Mouse (Mus musculus): ENCODE measurements around the gene Saa2. TPM values are rescaled to one million over a fixed set of nuclear protein-coding genes. Genes with fewer than 3 reads are reported as not detected.
A peak's percentile ranks its signal among the peaks of the same experiment; 100 is the strongest.
"Not testable (repeated sequence)": the region's sequence is repeated elsewhere in the genome, so short reads cannot be mapped to it uniquely, and the experiment has no call there.

Gene Saa2
- polyA plus RNA-seq, 1 experiment from 2014 or later, result not detected

DNA sequence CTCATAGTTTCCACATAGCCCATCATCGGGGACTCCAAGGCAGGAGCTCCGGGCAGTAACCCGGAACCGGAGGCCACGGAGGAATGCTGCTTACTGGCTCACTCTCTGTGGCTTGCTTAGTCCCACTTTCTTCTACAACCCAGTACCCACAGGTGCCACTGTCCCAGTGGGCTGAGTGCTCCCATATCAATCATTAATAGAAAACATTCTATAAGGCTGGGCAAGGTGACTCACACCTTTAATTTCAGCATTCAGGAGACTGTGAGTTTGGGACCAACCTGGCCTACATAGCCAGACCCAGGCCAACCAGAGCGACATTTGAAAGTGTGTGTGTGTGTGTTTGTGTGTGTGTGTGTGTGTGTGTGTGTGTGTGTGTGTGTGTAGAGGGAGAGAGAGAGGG is 28.2 kb upstream of the Saa2 start:
- Histone ChIP-seq H3K27me3 (ENCODE audit: control insufficient read depth, insufficient read depth, low read depth, low read length) (no peaks in the 10 kb centered on the region), H3K4me3 (ENCODE audit: low read depth, low read length) (no peak overlapping the region), H3K4me2 (ENCODE audit: low read depth, low read length) (no peak overlapping the region), H3K4me1 (ENCODE audit: control insufficient read depth, low read depth, low read length) (peaks cover 8% of the 10 kb centered on the region), H3K27ac (ENCODE audit: low read length) (no peak overlapping the region), H3K9ac (ENCODE audit: low read depth, low read length) (no peak overlapping the region), H3K9me3 (replicated peaks; ENCODE audit: control insufficient read depth, low read length) (no peaks in the 10 kb centered on the region), H3K36me3 (ENCODE audit: control insufficient read depth, insufficient read depth) (no peaks in the 10 kb centered on the region)
- no peak for ATAC-seq (ENCODE audit: low read depth)
- 90% methylated on average over 6 of the region's 6 CpGs for WGBS (ENCODE audit: insufficient replicate concordance)

DNA sequence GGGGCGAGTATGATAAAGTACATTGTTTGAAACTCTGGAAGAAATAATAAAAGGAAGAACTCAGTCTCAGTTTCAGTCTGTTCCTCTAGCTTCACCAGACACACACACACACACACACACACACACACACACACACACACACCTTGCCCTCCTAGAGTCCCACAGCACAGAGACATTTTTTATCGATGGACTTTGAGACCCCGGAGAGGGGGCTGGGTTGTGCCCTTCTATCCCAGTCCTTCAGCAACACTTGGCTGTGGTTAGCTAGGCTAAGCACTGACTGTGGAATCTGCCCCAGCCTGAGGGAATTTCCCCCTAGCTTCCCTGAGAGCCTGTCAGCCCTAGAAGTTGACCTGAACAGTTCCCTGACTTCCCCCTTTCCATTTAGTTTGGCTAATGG is 27.7 kb upstream of the Saa2 start:
- no peaks in the 10 kb centered on the region for H3K36me3 ChIP-seq (ENCODE audit: control insufficient read depth, insufficient read depth)
- ATAC-seq (ENCODE audit: low read depth), result peak; percentile 18; the same call in 1 of the 2 replicates
- H3K4me2 ChIP-seq (ENCODE audit: low read depth, low read length), result no peak overlapping the region
- peaks cover 8% of the 10 kb centered on the region for H3K4me1 ChIP-seq (ENCODE audit: control insufficient read depth, low read depth, low read length)
- H3K4me3 ChIP-seq (ENCODE audit: low read depth, low read length), result no peak overlapping the region
- no peaks in the 10 kb centered on the region for H3K9me3 ChIP-seq (replicated peaks; ENCODE audit: control insufficient read depth, low read length)
- H3K27me3 ChIP-seq (ENCODE audit: control insufficient read depth, insufficient read depth, low read depth, low read length), result no peaks in the 10 kb centered on the region
- H3K9ac ChIP-seq (ENCODE audit: low read depth, low read length), result no peak overlapping the region
- 64% methylated on average over 3 of the region's 3 CpGs for WGBS (ENCODE audit: insufficient replicate concordance)
- no peak overlapping the region for H3K27ac ChIP-seq (ENCODE audit: low read length)

DNA sequence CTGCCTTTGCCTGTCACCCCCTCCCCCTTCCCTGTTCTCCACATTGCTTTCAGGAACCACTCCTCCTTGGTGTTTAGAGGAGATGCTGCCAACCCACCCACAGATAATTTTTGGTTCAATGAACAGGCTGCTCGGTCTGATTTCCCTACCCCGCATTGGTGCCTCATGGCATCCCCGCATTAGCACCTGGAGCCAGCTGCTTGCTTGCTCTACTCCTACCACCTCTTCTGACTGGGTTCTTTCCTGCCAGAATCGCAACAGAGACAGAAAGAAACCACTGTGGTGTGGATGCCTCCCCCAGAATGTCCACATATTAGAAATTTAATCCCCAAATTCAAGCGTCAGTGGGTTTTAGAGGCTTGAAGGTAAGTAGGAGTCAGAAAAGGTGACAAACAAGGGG is 27.2 kb upstream of the Saa2 start:
- no peak for ATAC-seq (ENCODE audit: low read depth)
- Histone ChIP-seq H3K9ac (ENCODE audit: low read depth, low read length) (no peak overlapping the region), H3K4me2 (ENCODE audit: low read depth, low read length) (no peak overlapping the region), H3K27ac (ENCODE audit: low read length) (no peak overlapping the region; the same call in 1 of the 2 replicates), H3K4me1 (ENCODE audit: control insufficient read depth, low read depth, low read length) (peaks cover 8% of the 10 kb centered on the region), H3K4me3 (ENCODE audit: low read depth, low read length) (no peak overlapping the region), H3K36me3 (ENCODE audit: control insufficient read depth, insufficient read depth) (no peaks in the 10 kb centered on the region), H3K27me3 (ENCODE audit: control insufficient read depth, insufficient read depth, low read depth, low read length) (no peaks in the 10 kb centered on the region), H3K9me3 (replicated peaks; ENCODE audit: control insufficient read depth, low read length) (no peaks in the 10 kb centered on the region)
- 55% methylated on average over 5 of the region's 5 CpGs for WGBS (ENCODE audit: insufficient replicate concordance)

DNA sequence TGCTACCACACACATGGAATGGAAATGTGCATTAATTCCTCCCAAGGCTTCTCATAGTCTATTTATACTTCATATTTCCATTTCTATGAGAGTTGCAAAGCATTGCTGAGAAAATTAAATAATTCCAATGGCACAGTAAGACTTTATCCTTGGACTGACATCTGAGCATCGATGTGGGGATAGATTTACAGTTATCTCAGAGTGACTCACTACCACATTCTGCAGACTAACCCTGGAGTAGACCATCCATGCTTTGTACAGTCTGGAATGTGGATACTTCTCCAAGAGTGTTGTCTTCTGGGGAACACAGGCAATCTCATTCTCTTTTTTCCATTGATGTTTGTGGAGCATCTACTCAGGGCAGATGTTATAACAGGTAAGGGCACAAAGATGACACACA is 24.0 kb upstream of the Saa2 start:
- ATAC-seq (ENCODE audit: low read depth), result no peak
- Histone ChIP-seq H3K9ac (ENCODE audit: low read depth, low read length) (no peak overlapping the region), H3K27ac (ENCODE audit: low read length) (no peak overlapping the region), H3K4me3 (ENCODE audit: low read depth, low read length) (no peak overlapping the region), H3K36me3 (ENCODE audit: control insufficient read depth, insufficient read depth) (no peaks in the 10 kb centered on the region), H3K4me1 (ENCODE audit: control insufficient read depth, low read depth, low read length) (peaks cover 5% of the 10 kb centered on the region), H3K4me2 (ENCODE audit: low read depth, low read length) (no peak overlapping the region), H3K9me3 (replicated peaks; ENCODE audit: control insufficient read depth, low read length) (no peaks in the 10 kb centered on the region), H3K27me3 (ENCODE audit: control insufficient read depth, insufficient read depth, low read depth, low read length) (no peaks in the 10 kb centered on the region)
- 57% methylated on average over 1 of the region's 1 CpGs for WGBS (ENCODE audit: insufficient replicate concordance)

DNA sequence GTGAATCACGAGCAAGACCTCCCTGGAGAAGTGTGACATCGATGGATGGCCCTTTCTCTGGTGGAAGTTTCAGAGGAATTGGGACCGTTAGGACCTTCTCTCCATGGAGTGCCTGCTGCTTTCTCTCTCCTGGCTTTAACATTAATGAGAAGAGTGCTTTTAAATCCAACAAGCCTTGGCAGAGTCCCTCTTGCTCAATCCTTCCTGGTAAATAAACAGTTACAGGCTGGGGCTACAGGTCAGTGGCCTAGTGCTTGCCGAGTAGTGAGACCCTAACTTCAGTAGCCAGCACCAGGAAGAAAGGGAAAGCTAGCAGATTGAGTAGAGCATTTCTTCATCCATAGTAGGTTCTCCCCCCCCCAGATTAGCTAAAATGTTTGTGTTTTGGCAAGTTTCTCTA is 19.1 kb upstream of the Saa2 start, which contains the start of gene Saa4:
Gene Saa4, minus strand, starts transcription at position 146 of the 400 bp plus-strand sequence.
- Histone ChIP-seq H3K4me2 (ENCODE audit: low read depth, low read length) (peak within 1 kb of the TSS; percentile 22), H3K9ac (ENCODE audit: low read depth, low read length) (peak within 1 kb of the TSS; percentile 40), H3K36me3 (ENCODE audit: control insufficient read depth, insufficient read depth) (no peaks in the 10 kb centered on the region), H3K4me1 (ENCODE audit: control insufficient read depth, low read depth, low read length) (no peaks in the 10 kb centered on the region; the same call in 1 of the 2 replicates), H3K27ac (ENCODE audit: low read length) (peak within 1 kb of the TSS; percentile 41; the same call in 1 of the 2 replicates), H3K27me3 (ENCODE audit: control insufficient read depth, insufficient read depth, low read depth, low read length) (no peaks in the 10 kb centered on the region), H3K4me3 (ENCODE audit: low read depth, low read length) (peak within 1 kb of the TSS; percentile 44), H3K9me3 (replicated peaks; ENCODE audit: control insufficient read depth, low read length) (no peaks in the 10 kb centered on the region)
- WGBS (ENCODE audit: insufficient replicate concordance), result 54% methylated on average over 4 of the region's 4 CpGs
- peak; percentile 75 for ATAC-seq (ENCODE audit: low read depth)

DNA sequence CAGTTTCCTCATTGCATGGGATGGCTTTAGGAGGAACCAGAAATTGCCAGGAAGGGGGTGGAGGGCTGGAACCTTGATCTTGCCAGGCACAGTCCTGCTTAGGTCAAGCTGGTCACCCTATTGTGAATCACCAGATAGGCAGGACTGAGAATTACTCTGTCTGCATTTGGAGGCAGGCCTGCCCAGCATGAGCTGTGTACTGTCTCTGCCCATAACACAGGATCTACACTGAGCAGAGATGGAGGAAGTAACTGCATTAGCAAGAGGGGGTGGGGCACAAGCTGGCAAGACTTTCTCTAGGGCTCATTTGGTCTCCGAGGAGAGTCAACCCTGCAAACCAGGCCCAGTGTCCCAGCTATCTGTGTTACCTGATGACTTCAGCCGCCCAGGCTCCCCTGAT is 16.6 kb upstream of the Saa2 start:
- H3K36me3 ChIP-seq (ENCODE audit: control insufficient read depth, insufficient read depth), result no peaks in the 10 kb centered on the region
- 40% methylated on average over 2 of the region's 2 CpGs for WGBS (ENCODE audit: insufficient replicate concordance)
- H3K4me2 ChIP-seq (ENCODE audit: low read depth, low read length), result no peak overlapping the region
- no peaks in the 10 kb centered on the region for H3K9me3 ChIP-seq (replicated peaks; ENCODE audit: control insufficient read depth, low read length)
- no peak overlapping the region for H3K9ac ChIP-seq (ENCODE audit: low read depth, low read length)
- H3K27ac ChIP-seq (ENCODE audit: low read length), result no peak overlapping the region
- no peaks in the 10 kb centered on the region; the same call in 1 of the 2 replicates for H3K4me1 ChIP-seq (ENCODE audit: control insufficient read depth, low read depth, low read length)
- no peak for ATAC-seq (ENCODE audit: low read depth)
- H3K4me3 ChIP-seq (ENCODE audit: low read depth, low read length), result no peak overlapping the region
- H3K27me3 ChIP-seq (ENCODE audit: control insufficient read depth, insufficient read depth, low read depth, low read length), result no peaks in the 10 kb centered on the region

DNA sequence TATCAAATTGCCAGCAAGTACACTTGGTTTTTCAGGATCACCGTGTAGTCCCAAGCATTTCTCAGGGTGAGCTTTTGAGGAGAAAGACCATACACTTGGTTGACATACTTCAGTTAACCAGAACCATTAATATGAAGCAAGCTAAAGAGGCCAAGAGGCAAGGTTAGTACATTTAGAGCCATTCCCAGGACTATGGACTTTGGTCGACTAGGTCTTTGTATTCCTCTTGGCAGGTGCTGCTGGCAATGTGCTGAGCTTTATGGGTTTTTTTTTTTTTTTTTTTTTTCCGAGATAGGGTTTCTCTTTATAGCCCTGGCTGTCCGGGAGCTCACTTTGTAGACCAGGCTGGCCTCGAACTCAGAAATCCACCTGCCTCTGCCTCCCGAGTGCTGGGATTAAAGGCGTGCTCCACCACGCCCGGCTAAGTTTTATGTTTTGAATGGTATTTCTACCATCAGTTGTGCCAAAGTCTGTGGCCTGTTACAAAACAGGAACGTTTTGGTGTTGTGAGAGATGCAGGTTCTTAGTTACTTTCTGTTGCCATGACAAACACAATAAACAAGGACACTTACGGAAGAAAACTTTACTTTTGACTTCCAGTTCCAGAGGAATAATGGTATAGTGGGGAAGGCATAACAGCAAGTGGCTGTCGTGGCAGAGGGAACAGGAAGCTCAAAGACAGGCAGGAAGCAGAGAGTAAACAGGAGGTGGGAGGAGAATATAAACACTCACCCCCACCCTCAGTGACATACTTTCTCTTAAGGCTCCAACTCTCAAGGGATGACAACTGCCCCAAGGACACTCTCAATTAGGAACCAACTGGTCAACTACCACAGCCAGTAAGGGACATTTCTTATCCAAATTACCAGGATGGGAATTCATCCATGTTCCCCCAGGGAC is 12.8 kb upstream of the Saa2 start:
- H3K4me3 ChIP-seq (ENCODE audit: low read depth, low read length), result no peak overlapping the region
- no peak overlapping the region for H3K9ac ChIP-seq (ENCODE audit: low read depth, low read length)
- no peak overlapping the region for H3K4me2 ChIP-seq (ENCODE audit: low read depth, low read length)
- peak; percentile 65 for ATAC-seq (ENCODE audit: low read depth)
- H3K27ac ChIP-seq (ENCODE audit: low read length), result no peak overlapping the region
- H3K27me3 ChIP-seq (ENCODE audit: control insufficient read depth, insufficient read depth, low read depth, low read length), result no peaks in the 10 kb centered on the region
- WGBS (ENCODE audit: insufficient replicate concordance), result 55% methylated on average over 12 of the region's 12 CpGs
- H3K9me3 ChIP-seq (replicated peaks; ENCODE audit: control insufficient read depth, low read length), result no peaks in the 10 kb centered on the region
- H3K36me3 ChIP-seq (ENCODE audit: control insufficient read depth, insufficient read depth), result no peaks in the 10 kb centered on the region
- no peaks in the 10 kb centered on the region for H3K4me1 ChIP-seq (ENCODE audit: control insufficient read depth, low read depth, low read length)

DNA sequence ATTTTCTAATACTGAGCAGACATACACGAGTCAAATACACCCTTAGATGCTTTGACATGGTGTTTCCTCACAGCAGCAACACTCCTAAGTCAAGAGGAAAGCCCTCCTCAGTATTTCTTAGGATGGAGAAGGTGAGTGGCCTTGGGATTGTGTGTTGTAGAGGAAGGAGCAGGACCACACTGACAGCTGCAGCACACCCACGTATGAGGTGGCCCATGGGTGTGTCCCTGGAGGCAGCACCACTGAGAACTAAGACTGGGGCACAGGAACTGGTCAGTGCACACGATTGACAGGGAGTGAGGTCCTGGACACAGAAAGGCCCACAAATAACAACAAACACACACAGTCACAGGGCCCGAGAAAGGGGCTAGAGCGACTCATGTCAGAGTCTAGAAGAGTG is 11.5 kb upstream of the Saa2 start:
- 57% methylated on average over 5 of the region's 5 CpGs for WGBS (ENCODE audit: insufficient replicate concordance)
- not testable (repeated sequence) for H3K27me3 ChIP-seq (ENCODE audit: control insufficient read depth, insufficient read depth, low read depth, low read length)

DNA sequence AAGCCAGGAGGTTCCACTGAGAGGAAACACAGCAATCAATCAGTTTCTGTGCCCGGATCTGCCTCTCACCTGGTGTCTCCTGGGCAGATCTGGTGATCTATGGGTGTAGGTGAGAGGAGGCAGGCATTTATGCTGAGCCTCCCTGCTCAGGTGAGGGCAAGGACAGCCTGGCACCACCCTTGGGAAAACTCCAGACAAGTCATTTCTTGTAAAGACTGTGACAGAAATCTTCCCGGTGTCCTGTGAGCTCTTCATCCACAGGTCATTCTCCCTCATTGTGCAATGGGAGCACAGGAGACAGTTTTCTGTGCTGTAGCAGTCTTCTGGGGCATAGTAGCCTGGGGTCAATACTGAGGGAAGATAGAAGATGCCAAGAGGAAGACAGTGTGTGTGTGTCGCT is 8.7 kb upstream of the Saa2 start, which contains the start of gene Saa1:
Gene Saa1, minus strand, starts transcription at position 101 of the 400 bp plus-strand sequence.
- H3K4me1 ChIP-seq (ENCODE audit: control insufficient read depth, low read depth, low read length); H3K36me3 ChIP-seq (ENCODE audit: control insufficient read depth, insufficient read depth); H3K9ac ChIP-seq (ENCODE audit: low read depth, low read length); ATAC-seq (ENCODE audit: low read depth); H3K4me3 ChIP-seq (ENCODE audit: low read depth, low read length); H3K27ac ChIP-seq (ENCODE audit: low read length); H3K4me2 ChIP-seq (ENCODE audit: low read depth, low read length); H3K27me3 ChIP-seq (ENCODE audit: control insufficient read depth, insufficient read depth, low read depth, low read length); H3K9me3 ChIP-seq (replicated peaks; ENCODE audit: control insufficient read depth, low read length): not testable (repeated sequence)
- 61% methylated on average over 3 of the region's 3 CpGs for WGBS (ENCODE audit: insufficient replicate concordance)

More for the DNA sequence above, 11.5 kb upstream of the Saa2 start:
- not testable (repeated sequence) for ATAC-seq (ENCODE audit: low read depth); H3K27ac ChIP-seq (ENCODE audit: low read length); H3K4me1 ChIP-seq (ENCODE audit: control insufficient read depth, low read depth, low read length); H3K9me3 ChIP-seq (replicated peaks; ENCODE audit: control insufficient read depth, low read length); H3K4me2 ChIP-seq (ENCODE audit: low read depth, low read length); H3K36me3 ChIP-seq (ENCODE audit: control insufficient read depth, insufficient read depth); H3K4me3 ChIP-seq (ENCODE audit: low read depth, low read length); H3K9ac ChIP-seq (ENCODE audit: low read depth, low read length)

Data from liver, embryonic 16.5 days (tissue).